ENCODE assay signal across 8 mouse cellular contexts in genomic region chr15:101240799-101241204, GRCm38 (mm10). TPM values are rescaled to one million over a fixed set of nuclear protein-coding genes. Genes with fewer than 3 reads are reported as not detected.
DNase-seq lines count a peak whose midpoint lies in the region.

No protein-coding gene starts in this region.

- H3K4me3 ChIP-seq in megakaryocyte, embryonic 14.5 days (replicated peaks), result peak overlapping the region; percentile 90

- H3K4me1 ChIP-seq in megakaryocyte, embryonic 14.5 days, result peaks cover 70% of the 10 kb centered on the region

- peak; percentile 91 for DNase-seq in ZHBTc4 (ENCODE audit: low read depth, low spot score)
- peak; percentile 89 to 97 for DNase-seq in cerebellum, postnatal 36 days
- peak; percentile 88 to 91 for DNase-seq in gastrocnemius, adult 8-10 months (ENCODE audit: low spot score in 2 of 2)
- peak; percentile 95 for DNase-seq in induced T-regulatory cell, adult 2 months (ENCODE audit: low read depth)
- DNase-seq in left cerebral cortex, adult 9 months (ENCODE audit: low spot score in 2 of 2), result peak; percentile 80 to 98
- DNase-seq in right cerebral cortex, postnatal 25 days, result peak; percentile 89
- DNase-seq in yolk sac, embryonic 10.5 days (ENCODE audit: low spot score), result peak; percentile 68

- peaks cover 21% of the 10 kb centered on the region for H3K27me3 ChIP-seq in megakaryocyte, embryonic 14.5 days (replicated peaks)

- no peaks in the 10 kb centered on the region for H3K9me3 ChIP-seq in megakaryocyte, embryonic 14.5 days

- no peaks in the 10 kb centered on the region for H3K36me3 ChIP-seq in megakaryocyte, embryonic 14.5 days (replicated peaks; ENCODE audit: low read length)

RNA-seq across cellular contexts. Expression of gene Nr4a1, which starts 13.3 kb away (rescaled TPM):
- 100 to 1,000 TPM; 114 to 232 (median 117) TPM for total RNA-seq in gastrocnemius, adult 8-10 months (2022)
- polyA plus RNA-seq in megakaryocyte, embryonic 14.5 days (2012; ENCODE audit: insufficient read depth, low replicate concordance), result 2.9 and 6.8 TPM in 2 replicates

RNA-seq across cellular contexts. Expression of gene Grasp, which starts 16.8 kb away (rescaled TPM):
- total RNA-seq in gastrocnemius, adult 8-10 months (2022), result 1 to 10 TPM; 3.0 to 5.4 (median 4.4) TPM
- 0.47 TPM in 1 of 2 replicates, not detected in the other for polyA plus RNA-seq in megakaryocyte, embryonic 14.5 days (2012; ENCODE audit: insufficient read depth, low replicate concordance)

RNA-seq across cellular contexts. Expression of gene Atg101, which starts 43.3 kb away (rescaled TPM):
- total RNA-seq in gastrocnemius, adult 8-10 months (2022), result 10 to 100 TPM; 28.6 to 35.4 (median 31.8) TPM
- 36.9 and 65.9 TPM in 2 replicates for polyA plus RNA-seq in megakaryocyte, embryonic 14.5 days (2012; ENCODE audit: insufficient read depth, low replicate concordance)

RNA-seq across cellular contexts. Expression of gene 6030408B16Rik, which starts 52.2 kb away (rescaled TPM):
- total RNA-seq in gastrocnemius, adult 8-10 months (2022), result not detected
- 2.1 TPM in 1 of 2 replicates, not detected in the other for polyA plus RNA-seq in megakaryocyte, embryonic 14.5 days (2012; ENCODE audit: insufficient read depth, low replicate concordance)

Comparison
In these comparisons a context has a peak if more than half of its experiments do, and no peak if none do; other contexts are left out.
1. Peak in every context shown above with its lines: DNase-seq and H3K4me3 ChIP-seq.